In the genomic region with DNA sequence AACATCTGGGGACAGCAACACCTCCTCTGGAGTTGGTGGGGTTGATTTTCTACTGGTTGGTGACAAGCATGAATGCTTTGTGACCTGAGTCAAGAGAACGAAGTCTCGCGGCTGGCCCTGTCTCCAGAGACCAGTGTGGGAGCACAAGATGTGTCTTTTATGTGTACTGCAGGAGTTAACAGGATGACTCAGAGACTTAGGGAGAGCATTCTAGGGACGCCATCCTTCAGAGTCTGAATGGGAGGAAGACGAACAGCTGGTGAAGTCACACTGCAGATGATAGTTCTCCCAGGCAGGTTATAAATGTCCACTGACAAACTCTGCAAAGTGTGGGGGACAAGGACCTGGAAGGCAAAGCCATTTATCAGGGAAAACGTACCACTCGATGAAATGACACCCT, we compare ENCODE assay signal across 21 mouse cellular contexts. TPM values are rescaled to one million over a fixed set of nuclear protein-coding genes. Genes with fewer than 3 reads are reported as not detected.
A peak's percentile ranks its signal among the peaks of the same experiment; 100 is the strongest.
DNase-seq lines count a peak whose midpoint lies in the region; ATAC-seq and TF ChIP-seq lines count a peak whose summit lies in the region.
"Had no signal": no experiment of that assay in that cellular context is flagged by ENCODE, and none has a peak within 500 bp of the region (broad histone marks: within the 10 kb centered on the region; RNA-seq: fewer than 3 reads in every experiment).

No protein-coding gene starts in this region.

- H3K9me3 ChIP-seq in midbrain, embryonic 13.5 days = no peaks in the 10 kb centered on the region
- no peaks in the 10 kb centered on the region for H3K9me3 ChIP-seq in midbrain, embryonic 16.5 days (replicated peaks; ENCODE audit: control insufficient read depth, low read length, poor library complexity, severe bottlenecking)
- no peaks in the 10 kb centered on the region for H3K9me3 ChIP-seq in limb, embryonic 14.5 days (ENCODE audit: control insufficient read depth, low read length)
- H3K9me3 ChIP-seq: embryonic facial prominence, embryonic 15.5 days; forebrain, embryonic 10.5 days; hindbrain, embryonic 15.5 days; limb, embryonic 15.5 days had no signal

- DNase-seq in frontal cortex, postnatal 10 days (ENCODE audit: low spot score in 2 of 2) = no peak
- DNase-seq in kidney, postnatal 4 days = peak; percentile 30 to 51
- DNase-seq in kidney, adult 9 months = no peak
- no peak for DNase-seq in limb, embryonic 14.5 days (ENCODE audit: low spot score)
- DNase-seq in layer of hippocampus, adult 8-10 months (ENCODE audit: low spot score in 2 of 2) = no peak
- DNase-seq: cerebellum, postnatal 14 days; embryo, embryonic 11 days; gastrocnemius, postnatal 25 days; heart, postnatal 10 days; thymus, postnatal 36 days had no signal

- peaks cover 8% of the 10 kb centered on the region for H3K4me1 ChIP-seq in midbrain, embryonic 13.5 days (replicated peaks)
- H3K4me1 ChIP-seq in midbrain, embryonic 16.5 days (ENCODE audit: control insufficient read depth, insufficient read depth, low read length) = peaks cover 3% of the 10 kb centered on the region; the same call in 1 of the 2 replicates
- H3K4me1 ChIP-seq in limb, embryonic 14.5 days (ENCODE audit: control insufficient read depth, insufficient read depth, low read length) = peaks cover 20% of the 10 kb centered on the region

- TF ChIP-seq POLR2A in limb, embryonic 14.5 days (IDR thresholded peaks at IDR 0.05; ENCODE audit: borderline replicate concordance, extremely low read depth, insufficient read depth, insufficient read length) = no peak

- H3K9ac ChIP-seq in midbrain, embryonic 13.5 days (replicated peaks) = no peak overlapping the region
- H3K9ac ChIP-seq in midbrain, embryonic 16.5 days (ENCODE audit: low read depth, low read length) = no peak overlapping the region
- no peak overlapping the region for H3K9ac ChIP-seq in limb, embryonic 14.5 days (ENCODE audit: low read depth, low read length, severe bottlenecking)
- H3K9ac ChIP-seq: embryonic facial prominence, embryonic 15.5 days; hindbrain, embryonic 15.5 days; limb, embryonic 15.5 days had no signal

- 58% methylated on average over 7 of the region's 7 CpGs for WGBS in midbrain, embryonic 13.5 days
- 54% methylated on average over 7 of the region's 7 CpGs for WGBS in midbrain, embryonic 16.5 days
- WGBS in limb, embryonic 14.5 days = 22% methylated on average over 7 of the region's 7 CpGs

- no peak overlapping the region for H3K4me3 ChIP-seq in midbrain, embryonic 13.5 days (replicated peaks)
- H3K4me3 ChIP-seq in midbrain, embryonic 16.5 days (ENCODE audit: low read depth, low read length) = no peak overlapping the region
- H3K4me3 ChIP-seq in limb, embryonic 14.5 days (replicated peaks; ENCODE audit: low read length) = no peak overlapping the region
- H3K4me3 ChIP-seq: embryonic facial prominence, embryonic 15.5 days; forebrain, embryonic 10.5 days; hindbrain, embryonic 15.5 days; left cerebral cortex, adult 2 months; limb, embryonic 15.5 days had no signal

- H3K27ac ChIP-seq in midbrain, embryonic 13.5 days = 0 out of 2 replicates have a peak overlapping the region, but pooled peaks have one; percentile 30
- H3K27ac ChIP-seq in midbrain, embryonic 16.5 days (ENCODE audit: low read length) = no peak overlapping the region
- no peak overlapping the region for H3K27ac ChIP-seq in limb, embryonic 14.5 days (replicated peaks; ENCODE audit: low read depth, low read length)
- H3K27ac ChIP-seq: embryonic facial prominence, embryonic 15.5 days; forebrain, embryonic 10.5 days; hindbrain, embryonic 15.5 days; left cerebral cortex, adult 2 months; limb, embryonic 15.5 days had no signal

- H3K27me3 ChIP-seq in midbrain, embryonic 13.5 days = no peaks in the 10 kb centered on the region
- no peaks in the 10 kb centered on the region for H3K27me3 ChIP-seq in midbrain, embryonic 16.5 days (ENCODE audit: control insufficient read depth, insufficient read depth, low read depth, low read length)
- no peaks in the 10 kb centered on the region for H3K27me3 ChIP-seq in limb, embryonic 14.5 days (ENCODE audit: control insufficient read depth, insufficient read depth, low read length)
- H3K27me3 ChIP-seq: embryonic facial prominence, embryonic 15.5 days; limb, embryonic 15.5 days had no signal

- peak; percentile 88 for ATAC-seq in frontal cortex, adult (ENCODE audit: low TSS enrichment)
- ATAC-seq in midbrain, embryonic 13.5 days = no peak
- ATAC-seq in midbrain, embryonic 16.5 days = no peak
- ATAC-seq in limb, embryonic 14.5 days (ENCODE audit: low FRiP score, low read depth) = no peak
- ATAC-seq: activated CD4-positive, CD25-positive, alpha-beta regulatory T cell, adult 4 months; intestine, postnatal 0 days; Patski had no signal

- H3K36me3 ChIP-seq in midbrain, embryonic 13.5 days = no peaks in the 10 kb centered on the region
- no peaks in the 10 kb centered on the region for H3K36me3 ChIP-seq in midbrain, embryonic 16.5 days (ENCODE audit: control insufficient read depth, insufficient read depth, low read length)
- no peaks in the 10 kb centered on the region for H3K36me3 ChIP-seq in limb, embryonic 14.5 days (ENCODE audit: control insufficient read depth, insufficient read depth, low read length)
- H3K36me3 ChIP-seq: embryonic facial prominence, embryonic 15.5 days; forebrain, embryonic 10.5 days; hindbrain, embryonic 15.5 days; limb, embryonic 15.5 days had no signal

- H3K4me2 ChIP-seq in midbrain, embryonic 13.5 days (replicated peaks) = no peak overlapping the region
- H3K4me2 ChIP-seq in midbrain, embryonic 16.5 days (ENCODE audit: low read length) = no peak overlapping the region
- peak overlapping the region; percentile 16; the same call in 1 of the 2 replicates for H3K4me2 ChIP-seq in limb, embryonic 14.5 days (replicated peaks; ENCODE audit: low read depth, low read length, severe bottlenecking)
- H3K4me2 ChIP-seq: embryonic facial prominence, embryonic 15.5 days; hindbrain, embryonic 15.5 days; limb, embryonic 15.5 days had no signal

RNA-seq across cellular contexts. Expression of gene Trub1, which starts 11.2 kb away (rescaled TPM):
- polyA plus RNA-seq in midbrain, embryonic 13.5 days (2015; fragmentation: Nextera tagmentation; extraction: Ambion mirVana) = 14.2 and 15.1 TPM in 2 replicates
- polyA plus RNA-seq in midbrain, embryonic 16.5 days (2015; fragmentation: Nextera tagmentation; extraction: Ambion mirVana) = 15.5 and 17.3 TPM in 2 replicates
- 31.7 and 31.8 TPM in 2 replicates for polyA plus RNA-seq in limb, embryonic 14.5 days (2012; rRNA removed)
- 22.7 and 24.4 TPM in 2 replicates for polyA plus RNA-seq in limb, embryonic 14.5 days (2014; fragmentation: Nextera tagmentation; extraction: Ambion mirVana)
- 10 to 100 TPM; 17.3 to 18.5 (median 17.9) TPM for total RNA-seq in layer of hippocampus, adult 8-10 months (2022)

Comparison
In these comparisons a context has a peak if more than half of its experiments do, and no peak if none do; other contexts are left out.
1. DNase-seq: peak in kidney, postnatal 4 days (2 of 2); none in frontal cortex, postnatal 10 days (0 of 2), kidney, adult 9 months (single experiment), limb, embryonic 14.5 days (single experiment) and layer of hippocampus, adult 8-10 months (0 of 2).